Mouse (Mus musculus) heart, postnatal 0 days (tissue): ENCODE measurements around the gene Acer3.
A peak's percentile ranks its signal among the peaks of the same experiment; 100 is the strongest.

Experiments used
- CTCF ChIP-seq: IDR thresholded peaks from 2 replicates; pipeline ENCODE4 v1.5.1; 2016; ENCODE audit warnings: antibody characterized with exemption, control low read depth, low read depth
- EP300 ChIP-seq: IDR thresholded peaks from 2 replicates; pipeline ENCODE4 v1.6.1; 2016; ENCODE audit warnings: antibody characterized with exemption, low read depth

DNA sequence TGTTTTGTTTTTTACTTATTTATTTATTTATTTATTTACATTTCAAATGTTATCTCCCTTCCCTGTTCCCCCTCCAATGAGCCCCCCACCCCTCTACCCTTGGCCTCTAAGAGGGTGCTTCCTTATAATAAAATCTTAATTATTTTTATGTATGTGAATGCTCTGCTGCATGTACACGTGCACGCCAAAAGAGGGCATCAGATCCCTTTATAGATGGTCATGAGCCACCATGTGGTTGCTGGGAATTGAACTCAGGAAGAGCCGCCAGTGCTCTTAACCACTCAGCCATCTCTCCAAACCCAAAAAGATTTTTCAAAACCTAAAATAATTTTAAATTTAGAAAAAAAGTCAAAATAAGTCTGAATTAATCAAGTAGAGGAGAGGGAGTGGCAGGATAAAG is 31.4 kb downstream of the Acer3 start:
- TF ChIP-seq CTCF, result peak; percentile 23; the same call in 1 of the 2 replicates
- TF ChIP-seq EP300, result no peak
